Mouse (Mus musculus) limb, embryonic 14.5 days (tissue): ENCODE results near the gene Znrf1. TPM values are rescaled to one million over a fixed set of nuclear protein-coding genes. Genes with fewer than 3 reads are reported as not detected.
A peak's percentile ranks its signal among the peaks of the same experiment; 100 is the strongest.

Experiments used
- ATAC-seq: fragments of 200-750 bp; cut with Nextera tagmentation; 2 replicates; pipeline ENCODE4 v1.8.0; 2017; ENCODE audit warnings: low read depth, moderate number of reproducible peaks, moderate TSS enrichment; ENCODE audit not compliant: low FRiP score
- DNase-seq: peaks from one replicate; pipeline ENCODE4 v3.0.0-alpha.2; 2015; ENCODE audit warnings: low spot score
- H3K27ac ChIP-seq: fragments of 300-500 bp; sonication (generic); replicated peaks from 2 replicates; pipeline ENCODE4 v1.5.1; 2014; ENCODE audit warnings: low read depth, mild to moderate bottlenecking, low read length, moderate library complexity, mixed read lengths
- H3K27me3 ChIP-seq: fragments of 300-500 bp; sonication (generic); 2 replicates; pipeline ENCODE4 v1.6.1; 2014; ENCODE audit warnings: low read length, mixed read lengths; ENCODE audit not compliant: control insufficient read depth, insufficient read depth
- H3K36me3 ChIP-seq: fragments of 300-500 bp; sonication (generic); 2 replicates; pipeline ENCODE4 v1.6.1; 2014; ENCODE audit warnings: mild to moderate bottlenecking, low read length, moderate library complexity, mixed read lengths; ENCODE audit not compliant: control insufficient read depth, insufficient read depth
- H3K4me1 ChIP-seq: fragments of 300-500 bp; sonication (generic); 2 replicates; pipeline ENCODE4 v1.6.1; 2014; ENCODE audit warnings: antibody characterized with exemption, low read length, mixed read lengths; ENCODE audit not compliant: control insufficient read depth, insufficient read depth
- H3K4me2 ChIP-seq: fragments of 300-500 bp; sonication (generic); replicated peaks from 2 replicates; pipeline ENCODE4 v1.6.1; 2014; ENCODE audit warnings: low read depth, mild to moderate bottlenecking, low read length, moderate library complexity; ENCODE audit not compliant: severe bottlenecking
- H3K4me3 ChIP-seq: fragments of 300-500 bp; sonication (generic); replicated peaks from 2 replicates; pipeline ENCODE4 v1.5.1; 2014; ENCODE audit warnings: low read length
- H3K9ac ChIP-seq: fragments of 300-500 bp; sonication (generic); 2 replicates; pipeline ENCODE4 v1.6.1; 2014; ENCODE audit warnings: mild to moderate bottlenecking, low read depth, low read length, moderate library complexity; ENCODE audit not compliant: severe bottlenecking
- H3K9me3 ChIP-seq: fragments of 300-500 bp; sonication (generic); 2 replicates; pipeline ENCODE4 v1.6.1; 2016; ENCODE audit warnings: low read length; ENCODE audit not compliant: control insufficient read depth
- POLR2A ChIP-seq: fragments of 200-500 bp; IDR thresholded peaks from 2 replicates; pipeline ENCODE4 v1.8.0; 2012; ENCODE audit warnings: inconsistent platforms, mild to moderate bottlenecking, moderate library complexity, borderline replicate concordance; ENCODE audit not compliant: insufficient read depth, insufficient read length; ENCODE audit errors: extremely low read depth
- WGBS: fragments of 180-500 bp; shearing (Covaris S2); extraction: QIAGEN DNeasy Blood & Tissue Kit; methylation state at CpG from one replicate; pipeline ENCODE4 v1.1.7; 2014; 5-methylcytosine and 5-hydroxymethylcytosine counted together
- polyA plus RNA-seq, 2 experiments: library from polyadenylated mRNA; depleted of rRNA in 1 of 2; stranded (reverse) in 1 of 2; unstranded in 1 of 2; fragments of >200 nt; fragmentation: Nextera tagmentation in 1 of 2; extraction: Ambion mirVana in 1 of 2; gene quantifications; 2 replicates each; pipeline versions ENCODE4 v1.2.1 to v1.2.3; 2012 to 2014

The Znrf1 gene
- polyA plus RNA-seq, 2 experiments: 42.4 to 133 TPM

DNA sequence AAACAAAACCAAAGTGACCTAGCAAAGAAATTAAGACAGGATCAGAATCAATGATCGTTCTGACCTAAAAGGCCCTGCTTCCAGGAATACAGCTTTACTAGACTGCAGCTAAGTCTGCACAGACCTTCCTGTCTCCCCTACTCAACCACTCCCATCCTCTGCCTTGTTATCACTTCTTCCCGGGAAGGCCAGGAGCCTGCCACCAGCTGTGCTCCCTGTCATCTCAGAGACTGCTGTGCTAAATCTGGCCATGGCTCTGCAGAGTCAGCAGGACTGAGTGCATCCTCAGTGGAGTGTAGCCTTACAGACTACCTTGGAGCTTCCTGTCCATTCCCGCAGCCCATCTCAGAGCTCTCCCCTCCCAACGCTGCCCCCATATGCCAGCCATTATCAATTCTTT, 25.5 kb upstream of the Znrf1 start:
- no peak overlapping the region for H3K4me3 ChIP-seq
- ATAC-seq: no peak
- no peaks in the 10 kb centered on the region for H3K27me3 ChIP-seq
- no peaks in the 10 kb centered on the region for H3K9me3 ChIP-seq
- H3K4me2 ChIP-seq: no peak overlapping the region
- WGBS: 59% methylated on average over 4 of the region's 4 CpGs
- no peak overlapping the region for H3K27ac ChIP-seq
- no peaks in the 10 kb centered on the region for H3K36me3 ChIP-seq
- DNase-seq: peak; percentile 4
- H3K9ac ChIP-seq: no peak overlapping the region
- H3K4me1 ChIP-seq: no peaks in the 10 kb centered on the region
- no peak for TF ChIP-seq POLR2A

DNA sequence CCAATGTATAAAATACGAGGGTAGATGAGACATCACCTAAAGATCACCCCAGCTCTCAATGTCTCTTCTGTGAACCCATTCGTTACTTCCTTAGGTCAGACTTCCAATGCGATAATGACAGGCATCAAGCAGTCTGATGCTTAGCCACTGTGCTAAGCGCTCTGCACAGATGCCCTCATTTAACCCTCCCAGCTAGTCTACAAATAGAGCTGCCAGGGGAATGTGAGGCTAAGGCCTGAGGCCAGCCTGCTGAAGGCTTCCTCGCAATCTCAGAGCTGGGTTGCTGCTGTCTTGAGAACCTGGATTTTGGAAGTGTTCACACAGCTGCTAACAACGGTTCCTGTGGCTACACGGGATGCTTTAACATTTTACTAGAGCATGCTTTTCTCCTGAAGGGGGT, 23.0 kb upstream of the Znrf1 start:
- H3K27me3 ChIP-seq: no peaks in the 10 kb centered on the region
- WGBS: 77% methylated on average over 7 of the region's 7 CpGs
- no peak for DNase-seq
- no peak overlapping the region for H3K4me3 ChIP-seq
- no peak overlapping the region for H3K27ac ChIP-seq
- no peak for TF ChIP-seq POLR2A
- no peak overlapping the region for H3K4me2 ChIP-seq
- no peak for ATAC-seq
- no peaks in the 10 kb centered on the region for H3K9me3 ChIP-seq
- no peaks in the 10 kb centered on the region for H3K36me3 ChIP-seq
- no peak overlapping the region for H3K9ac ChIP-seq
- no peaks in the 10 kb centered on the region for H3K4me1 ChIP-seq

DNA sequence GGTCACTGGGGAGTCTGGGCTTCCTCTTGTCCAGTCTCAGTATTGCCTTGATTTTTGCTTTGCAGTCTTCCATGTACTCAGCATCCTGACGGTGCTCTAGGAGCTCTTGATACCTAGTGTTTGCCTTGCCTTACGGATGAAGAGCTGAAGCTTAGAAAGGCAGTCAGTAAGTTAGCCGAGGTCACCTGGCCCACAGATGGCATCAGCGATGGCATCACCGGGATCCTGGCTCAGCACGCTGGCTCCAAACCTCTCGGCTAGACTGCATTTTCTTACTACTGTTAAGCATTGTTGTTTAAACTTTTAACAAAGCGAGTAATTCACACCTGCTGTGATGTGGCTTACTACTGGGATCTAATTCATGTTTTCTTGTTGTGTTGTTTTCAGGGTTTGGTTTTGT, 22.5 kb upstream of the Znrf1 start:
- H3K27me3 ChIP-seq: no peaks in the 10 kb centered on the region
- H3K9ac ChIP-seq: no peak overlapping the region
- TF ChIP-seq POLR2A: no peak
- H3K4me2 ChIP-seq: no peak overlapping the region
- no peak overlapping the region for H3K4me3 ChIP-seq
- ATAC-seq (no peak), DNase-seq (no peak)
- no peaks in the 10 kb centered on the region for H3K4me1 ChIP-seq
- no peak overlapping the region for H3K27ac ChIP-seq
- no peaks in the 10 kb centered on the region for H3K9me3 ChIP-seq
- 75% methylated on average over 8 of the region's 8 CpGs for WGBS
- no peaks in the 10 kb centered on the region for H3K36me3 ChIP-seq

DNA sequence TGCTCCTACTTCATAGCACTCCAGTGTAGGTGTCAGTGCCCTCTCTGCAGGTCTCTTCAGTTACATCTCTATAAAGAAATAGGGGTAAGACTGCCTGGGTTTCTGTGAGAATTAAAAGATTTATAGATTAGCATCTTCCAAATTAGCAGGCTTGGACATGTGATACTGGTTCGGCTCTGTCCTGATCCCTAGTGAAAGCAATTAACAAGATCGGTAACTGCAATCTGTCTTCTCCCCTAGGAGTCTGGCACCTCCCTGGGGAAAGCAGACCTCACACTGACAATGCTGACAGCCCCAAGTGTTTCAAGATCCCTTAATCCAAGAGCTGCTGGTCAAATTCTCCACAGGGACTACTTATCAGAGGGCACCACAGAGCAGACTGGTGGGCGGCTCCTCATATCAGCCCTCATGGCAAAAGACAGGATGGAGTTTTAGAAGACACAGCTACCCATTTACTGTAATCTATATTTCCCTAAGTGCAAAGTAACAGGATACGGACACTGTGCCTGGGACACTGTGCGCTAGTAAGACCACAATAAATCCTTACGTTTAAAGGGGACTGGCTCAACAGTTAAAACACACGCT, 19.4 kb upstream of the Znrf1 start:
- ATAC-seq (no peak), DNase-seq (no peak)
- H3K4me1 ChIP-seq: no peaks in the 10 kb centered on the region
- no peaks in the 10 kb centered on the region for H3K9me3 ChIP-seq
- H3K36me3 ChIP-seq: no peaks in the 10 kb centered on the region
- H3K9ac ChIP-seq: no peak overlapping the region
- TF ChIP-seq POLR2A: no peak
- H3K27ac ChIP-seq: no peak overlapping the region
- no peaks in the 10 kb centered on the region for H3K27me3 ChIP-seq
- H3K4me2 ChIP-seq: no peak overlapping the region
- no peak overlapping the region for H3K4me3 ChIP-seq
- 76% methylated on average over 7 of the region's 7 CpGs for WGBS

DNA sequence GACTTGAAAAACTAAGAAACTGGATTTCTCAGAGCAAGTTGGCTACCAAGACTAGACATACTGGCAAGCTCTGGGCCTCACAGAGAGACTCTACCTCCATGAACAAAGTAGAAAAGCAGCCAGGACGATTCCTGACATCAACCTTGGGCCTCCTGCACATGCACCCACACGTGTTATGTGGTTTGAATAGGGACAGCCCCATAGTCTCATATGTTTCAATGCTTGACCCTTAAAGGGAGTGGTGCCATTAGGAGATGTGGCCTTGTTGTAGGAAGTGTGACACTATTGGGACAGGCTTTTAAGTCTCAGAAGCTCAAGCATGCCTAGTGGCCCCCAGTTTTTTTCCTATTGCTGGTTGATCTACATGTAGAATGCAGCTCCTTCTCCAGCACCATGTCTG, 18.4 kb upstream of the Znrf1 start:
- Histone ChIP-seq H3K27me3 (no peaks in the 10 kb centered on the region), H3K4me2 (no peak overlapping the region), H3K9ac (no peak overlapping the region), H3K9me3 (no peaks in the 10 kb centered on the region), H3K27ac (no peak overlapping the region), H3K36me3 (no peaks in the 10 kb centered on the region), H3K4me1 (no peaks in the 10 kb centered on the region), H3K4me3 (no peak overlapping the region)
- no peak for TF ChIP-seq POLR2A
- ATAC-seq: no peak
- DNase-seq: no peak
- 88% methylated on average over 2 of the region's 2 CpGs for WGBS
